Mouse (Mus musculus): ENCODE measurements around the gene Zbtb20.

- no peak for TF ChIP-seq POLR2A (IDR thresholded peaks at IDR 0.05; ENCODE audit: borderline replicate concordance, low read depth, low read length)
- no peak for TF ChIP-seq CTCF (IDR thresholded peaks at IDR 0.05; ENCODE audit: low read depth, low read length)
Observed at GRCm38 (mm10) chr16:43482125-43482524, 606.4 kb downstream of the Zbtb20 start.

All from bone marrow macrophage, adult 2 months (primary cell).